Mouse (Mus musculus): ENCODE results near the gene Lamtor3. TPM values are rescaled to one million over a fixed set of nuclear protein-coding genes. Genes with fewer than 3 reads are reported as not detected.
"Not testable (repeated sequence)": the region's sequence is repeated elsewhere in the genome, so short reads cannot be mapped to it uniquely, and the experiment has no call there.

Lamtor3 gene
- polyA plus RNA-seq, 1 experiment, result 45.9 TPM

DNA sequence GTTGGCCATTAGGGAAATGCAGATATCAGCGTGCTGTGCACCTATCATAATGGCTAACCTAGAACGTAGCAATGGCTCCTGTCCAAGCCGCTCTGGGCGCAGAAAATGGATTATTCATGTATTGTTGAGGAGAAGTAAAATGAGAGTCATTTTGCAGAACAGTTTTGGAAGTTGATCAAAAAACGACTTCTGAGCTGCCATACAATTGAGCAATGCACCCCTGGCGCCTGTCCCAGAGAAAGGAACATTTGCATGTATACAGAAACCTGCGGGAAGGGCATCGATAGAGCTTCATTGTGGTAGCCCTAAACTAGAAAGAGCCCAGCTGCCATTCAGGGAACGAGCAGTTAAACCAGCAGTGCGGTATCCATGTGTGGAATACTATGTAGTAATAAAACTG lies 18.2 kb upstream of the Lamtor3 start:
- H3K27ac ChIP-seq (ENCODE audit: control insufficient read depth, insufficient read depth, low read length), result no peak overlapping the region
- no peak for DNase-seq
- TF ChIP-seq POLR2A (IDR thresholded peaks at IDR 0.05; ENCODE audit: control insufficient read depth, extremely low read depth, insufficient read depth, low read length, poor library complexity) (no peak), CTCF (IDR thresholded peaks at IDR 0.05; ENCODE audit: borderline replicate concordance, control insufficient read depth, extremely low read depth, insufficient read depth, low read length, poor library complexity) (no peak)
- H3K4me3 ChIP-seq (ENCODE audit: control insufficient read depth, insufficient read depth, low read length), result no peak overlapping the region
- H3K4me1 ChIP-seq (replicated peaks; ENCODE audit: control insufficient read depth, insufficient read depth, low read length), result no peaks in the 10 kb centered on the region
- H3K27me3 ChIP-seq (ENCODE audit: control insufficient read depth, insufficient read depth, low read length), result no peaks in the 10 kb centered on the region
- WGBS, result 95% methylated on average over 10 of the region's 10 CpGs
- no peaks in the 10 kb centered on the region for H3K36me3 ChIP-seq (ENCODE audit: control insufficient read depth, insufficient read depth, low read length)

DNA sequence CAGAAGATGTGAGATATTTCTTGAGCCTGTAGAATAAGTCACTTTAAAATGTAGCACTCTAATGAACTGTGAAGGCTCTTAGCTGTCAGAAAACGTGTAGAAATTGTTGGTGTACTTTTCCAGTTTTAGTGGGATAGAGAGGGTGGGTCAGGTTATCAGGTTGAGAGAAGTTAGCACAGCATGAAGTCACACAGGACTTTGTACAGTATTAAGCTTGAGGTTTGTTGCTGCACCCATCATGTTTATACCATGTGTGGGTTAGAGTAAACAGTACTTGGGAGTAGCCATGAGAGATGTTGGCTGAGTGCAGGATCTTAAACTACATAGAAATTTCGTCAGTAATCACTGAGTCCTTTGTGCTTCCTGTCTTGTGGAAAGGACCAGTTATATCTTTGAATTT lies 5.2 kb upstream of the Lamtor3 start:
- TF ChIP-seq CTCF (IDR thresholded peaks at IDR 0.05; ENCODE audit: borderline replicate concordance, control insufficient read depth, extremely low read depth, insufficient read depth, low read length, poor library complexity), result no peak
- TF ChIP-seq POLR2A (IDR thresholded peaks at IDR 0.05; ENCODE audit: control insufficient read depth, extremely low read depth, insufficient read depth, low read length, poor library complexity), result no peak
- no peak overlapping the region for H3K27ac ChIP-seq (ENCODE audit: control insufficient read depth, insufficient read depth, low read length)
- H3K27me3 ChIP-seq (ENCODE audit: control insufficient read depth, insufficient read depth, low read length), result no peaks in the 10 kb centered on the region
- no peak overlapping the region for H3K4me3 ChIP-seq (ENCODE audit: control insufficient read depth, insufficient read depth, low read length)
- WGBS, result 89% methylated on average over 2 of the region's 2 CpGs
- DNase-seq, result no peak
- H3K36me3 ChIP-seq (ENCODE audit: control insufficient read depth, insufficient read depth, low read length), result no peaks in the 10 kb centered on the region
- H3K4me1 ChIP-seq (replicated peaks; ENCODE audit: control insufficient read depth, insufficient read depth, low read length), result peaks cover 9% of the 10 kb centered on the region

DNA sequence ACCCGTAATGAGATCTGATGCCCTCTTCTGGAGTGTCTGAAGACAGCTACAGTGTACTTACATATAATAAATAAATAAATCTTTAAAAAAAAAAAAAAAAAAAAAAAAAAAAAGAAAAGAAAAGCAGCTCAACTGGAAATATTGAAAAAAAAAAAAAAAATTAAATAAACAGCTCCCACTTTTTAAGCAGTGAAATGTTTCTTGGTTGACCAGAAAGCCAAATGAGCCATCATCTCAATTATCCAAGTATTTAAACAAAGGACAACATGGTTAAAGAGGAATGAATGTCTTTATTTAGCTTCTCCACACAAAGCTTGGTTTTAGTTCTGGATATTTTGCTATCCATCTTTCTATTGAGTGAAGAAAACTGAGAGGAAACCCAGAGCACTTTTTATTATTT lies 3.7 kb upstream of the Lamtor3 start:
- not testable (repeated sequence) for H3K4me1 ChIP-seq (replicated peaks; ENCODE audit: control insufficient read depth, insufficient read depth, low read length); DNase-seq; H3K27me3 ChIP-seq (ENCODE audit: control insufficient read depth, insufficient read depth, low read length); H3K36me3 ChIP-seq (ENCODE audit: control insufficient read depth, insufficient read depth, low read length); H3K27ac ChIP-seq (ENCODE audit: control insufficient read depth, insufficient read depth, low read length); H3K4me3 ChIP-seq (ENCODE audit: control insufficient read depth, insufficient read depth, low read length)
- 83% methylated on average over 1 of the region's 1 CpGs for WGBS

DNA sequence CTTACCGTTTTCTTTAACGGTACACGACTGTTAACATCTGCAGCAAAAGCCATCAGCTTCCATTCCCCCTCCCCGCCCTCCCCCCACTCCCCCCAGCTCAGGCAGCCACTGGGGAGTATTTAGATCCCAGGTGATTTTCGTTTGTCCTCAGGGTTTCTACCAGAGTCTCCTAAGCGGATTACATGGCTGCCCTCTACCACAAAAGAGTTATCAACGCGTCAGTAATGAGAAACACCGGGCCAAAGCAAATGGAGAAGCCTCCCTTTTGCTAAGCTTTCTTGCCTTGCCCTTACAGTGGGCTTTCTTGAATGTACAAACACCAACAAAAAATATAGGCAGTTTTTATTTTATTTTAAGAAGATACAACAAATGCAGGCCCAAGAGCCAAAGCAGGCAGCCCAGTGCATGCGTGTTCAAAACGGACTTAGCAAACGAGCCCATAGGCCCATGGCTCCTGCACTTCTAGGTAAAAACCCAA lies 573 bp upstream of the Lamtor3 start:
- Histone ChIP-seq H3K27ac (ENCODE audit: control insufficient read depth, insufficient read depth, low read length) (peak overlapping the region; percentile 45; the same call in 1 of the 2 replicates), H3K27me3 (ENCODE audit: control insufficient read depth, insufficient read depth, low read length) (no peaks in the 10 kb centered on the region), H3K4me1 (replicated peaks; ENCODE audit: control insufficient read depth, insufficient read depth, low read length) (peaks cover 4% of the 10 kb centered on the region), H3K4me3 (ENCODE audit: control insufficient read depth, insufficient read depth, low read length) (no peak overlapping the region), H3K36me3 (ENCODE audit: control insufficient read depth, insufficient read depth, low read length) (0 out of 2 replicates have a peak, but pooled peaks cover 6% of the 10 kb centered on the region)
- TF ChIP-seq POLR2A (IDR thresholded peaks at IDR 0.05; ENCODE audit: control insufficient read depth, extremely low read depth, insufficient read depth, low read length, poor library complexity), result no peak
- no peak for TF ChIP-seq CTCF (IDR thresholded peaks at IDR 0.05; ENCODE audit: borderline replicate concordance, control insufficient read depth, extremely low read depth, insufficient read depth, low read length, poor library complexity)
- 66% methylated on average over 12 of the region's 12 CpGs for WGBS
- no peak for DNase-seq

DNA sequence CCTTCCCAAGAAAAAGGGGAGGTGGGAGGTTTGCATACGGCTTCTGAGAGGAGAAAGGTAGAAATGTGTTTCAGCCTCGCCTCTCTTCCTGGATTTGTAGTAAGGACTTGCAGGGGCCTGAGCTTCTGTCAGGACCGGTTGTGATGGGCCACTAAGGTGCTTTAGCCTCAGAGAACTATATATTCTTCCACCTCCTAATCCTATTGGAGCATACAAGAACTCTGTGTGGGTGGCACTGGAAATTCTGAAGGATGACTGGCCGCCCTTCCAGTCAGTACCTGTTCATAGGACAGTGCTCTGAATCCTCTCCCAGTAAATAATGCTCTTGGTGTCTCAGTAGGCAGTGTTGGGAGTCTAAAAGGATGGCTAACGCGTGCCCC lies 616 bp downstream of the Lamtor3 start:
- 25% methylated on average over 6 of the region's 6 CpGs for WGBS
- Histone ChIP-seq H3K4me1 (replicated peaks; ENCODE audit: control insufficient read depth, insufficient read depth, low read length) (peaks cover 4% of the 10 kb centered on the region), H3K27ac (ENCODE audit: control insufficient read depth, insufficient read depth, low read length) (peak overlapping the region; percentile 27), H3K27me3 (ENCODE audit: control insufficient read depth, insufficient read depth, low read length) (no peaks in the 10 kb centered on the region), H3K4me3 (ENCODE audit: control insufficient read depth, insufficient read depth, low read length) (peak overlapping the region; percentile 78), H3K36me3 (ENCODE audit: control insufficient read depth, insufficient read depth, low read length) (0 out of 2 replicates have a peak, but pooled peaks cover 6% of the 10 kb centered on the region)
- TF ChIP-seq CTCF (IDR thresholded peaks at IDR 0.05; ENCODE audit: borderline replicate concordance, control insufficient read depth, extremely low read depth, insufficient read depth, low read length, poor library complexity), result no peak
- no peak for TF ChIP-seq POLR2A (IDR thresholded peaks at IDR 0.05; ENCODE audit: control insufficient read depth, extremely low read depth, insufficient read depth, low read length, poor library complexity)
- no peak for DNase-seq

DNA sequence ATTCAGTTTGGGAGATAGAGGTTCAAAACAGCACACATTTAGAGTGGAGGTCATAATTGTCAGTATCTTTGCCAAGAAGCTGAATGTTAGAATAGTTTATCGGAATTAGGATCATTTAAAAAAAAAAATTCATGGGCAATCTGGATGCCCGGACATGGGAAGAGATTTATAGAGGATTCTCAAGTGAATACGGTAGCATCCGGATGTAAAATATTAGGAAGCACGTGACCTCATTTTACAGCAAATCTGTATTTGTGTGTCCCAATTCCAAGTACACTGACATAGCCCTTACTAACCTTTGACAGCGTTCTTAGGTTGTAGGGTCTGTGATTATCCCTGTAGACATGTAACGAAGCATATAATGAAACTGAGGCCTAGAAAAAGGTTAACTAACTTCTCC lies 1.1 kb downstream of the Lamtor3 start:
- H3K27ac ChIP-seq (ENCODE audit: control insufficient read depth, insufficient read depth, low read length), result no peak overlapping the region
- no peaks in the 10 kb centered on the region for H3K27me3 ChIP-seq (ENCODE audit: control insufficient read depth, insufficient read depth, low read length)
- 0 out of 2 replicates have a peak, but pooled peaks cover 6% of the 10 kb centered on the region for H3K36me3 ChIP-seq (ENCODE audit: control insufficient read depth, insufficient read depth, low read length)
- no peak for DNase-seq
- peaks cover 4% of the 10 kb centered on the region for H3K4me1 ChIP-seq (replicated peaks; ENCODE audit: control insufficient read depth, insufficient read depth, low read length)
- WGBS, result 94% methylated on average over 7 of the region's 7 CpGs
- H3K4me3 ChIP-seq (ENCODE audit: control insufficient read depth, insufficient read depth, low read length), result no peak overlapping the region
- TF ChIP-seq POLR2A (IDR thresholded peaks at IDR 0.05; ENCODE audit: control insufficient read depth, extremely low read depth, insufficient read depth, low read length, poor library complexity) (no peak), CTCF (IDR thresholded peaks at IDR 0.05; ENCODE audit: borderline replicate concordance, control insufficient read depth, extremely low read depth, insufficient read depth, low read length, poor library complexity) (no peak)

DNA sequence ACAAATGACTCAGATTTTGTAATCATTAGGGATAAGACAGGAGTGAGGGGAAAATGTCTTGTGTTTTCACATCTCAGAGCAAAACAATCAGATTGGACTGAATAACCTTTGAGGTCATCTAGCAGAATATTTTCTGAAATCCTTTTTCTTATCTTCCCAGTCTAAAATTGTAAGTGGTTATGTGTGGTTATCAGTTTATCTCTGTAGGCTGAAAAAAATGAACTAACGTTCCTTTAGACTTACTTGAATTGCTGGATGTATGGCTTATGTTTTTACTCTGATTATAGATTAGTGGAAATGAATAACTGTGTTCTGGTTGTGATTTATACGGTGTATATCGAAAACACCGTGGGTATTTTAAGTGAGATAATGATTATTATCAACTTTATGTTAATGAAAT lies 2.3 kb downstream of the Lamtor3 start:
- H3K27me3 ChIP-seq (ENCODE audit: control insufficient read depth, insufficient read depth, low read length), result no peaks in the 10 kb centered on the region
- H3K27ac ChIP-seq (ENCODE audit: control insufficient read depth, insufficient read depth, low read length), result no peak overlapping the region
- DNase-seq, result no peak
- peaks cover 14% of the 10 kb centered on the region for H3K36me3 ChIP-seq (ENCODE audit: control insufficient read depth, insufficient read depth, low read length)
- no peak overlapping the region for H3K4me3 ChIP-seq (ENCODE audit: control insufficient read depth, insufficient read depth, low read length)
- TF ChIP-seq CTCF (IDR thresholded peaks at IDR 0.05; ENCODE audit: borderline replicate concordance, control insufficient read depth, extremely low read depth, insufficient read depth, low read length, poor library complexity) (no peak), POLR2A (IDR thresholded peaks at IDR 0.05; ENCODE audit: control insufficient read depth, extremely low read depth, insufficient read depth, low read length, poor library complexity) (no peak)
- peaks cover 4% of the 10 kb centered on the region for H3K4me1 ChIP-seq (replicated peaks; ENCODE audit: control insufficient read depth, insufficient read depth, low read length)
- 94% methylated on average over 4 of the region's 4 CpGs for WGBS

Data from thymus, adult 2 months (tissue).